Mouse (Mus musculus): ENCODE measurements at regions not wholly inside any gene's neighbourhood (a gene's known extent, or its start where the extent isn't known, plus 50 kb on each side); places are given as distances from the start of the nearest gene placed in this dataset.
"Not testable (repeated sequence)": the region's sequence is repeated elsewhere in the genome, so short reads cannot be mapped to it uniquely, and the experiment has no call there.

DNA sequence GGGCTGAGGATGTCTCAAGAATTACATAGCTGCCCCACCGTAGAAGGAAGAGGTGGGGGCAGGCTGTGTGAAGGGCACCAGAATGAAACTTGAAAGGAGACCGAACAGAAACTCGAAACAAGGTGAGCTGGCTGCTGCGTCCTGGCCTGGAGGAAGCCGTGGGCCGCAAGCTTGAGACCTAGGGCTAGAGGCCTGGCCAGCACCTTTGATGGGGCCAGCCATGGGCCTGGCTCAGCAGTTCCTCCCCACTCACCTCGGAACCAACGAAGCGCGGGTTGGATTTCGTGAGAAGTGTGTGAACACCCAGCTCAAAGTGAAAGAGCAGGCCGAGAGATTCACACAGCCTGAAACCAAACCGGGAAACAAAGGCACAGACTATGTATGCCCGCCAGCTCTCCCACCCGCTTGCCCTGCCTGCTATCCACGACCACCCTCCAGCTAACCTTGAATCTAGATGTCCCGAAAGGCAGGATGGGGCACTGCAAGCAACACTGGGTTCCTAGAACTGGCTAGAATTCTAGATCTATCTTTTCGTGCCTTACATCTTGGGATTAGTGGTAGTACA lies 306.3 kb upstream of the 3110018I06Rik start:
- no peak overlapping the region for H3K4me2 ChIP-seq (ENCODE audit: low read depth, severe bottlenecking)
- H3K9ac ChIP-seq (ENCODE audit: low read length), result no peak overlapping the region
- no peaks in the 10 kb centered on the region for H3K27me3 ChIP-seq (ENCODE audit: control insufficient read depth, insufficient read depth, low read length)
- no peak overlapping the region for H3K4me3 ChIP-seq (ENCODE audit: low read depth, low read length)
- H3K4me1 ChIP-seq (ENCODE audit: control insufficient read depth, insufficient read depth, low read length), result no peaks in the 10 kb centered on the region
- no peak overlapping the region for H3K27ac ChIP-seq (replicated peaks; ENCODE audit: low read depth, low read length)
- no peaks in the 10 kb centered on the region for H3K36me3 ChIP-seq (ENCODE audit: control insufficient read depth, insufficient read depth, low read length)
- H3K9me3 ChIP-seq (ENCODE audit: control insufficient read depth, low read length), result no peaks in the 10 kb centered on the region
- DNase-seq (ENCODE audit: low spot score) (no peak), ATAC-seq (ENCODE audit: insufficient number of reproducible peaks, low FRiP score, low TSS enrichment, low read depth) (no peak)
- WGBS, result 93% methylated on average over 18 of the region's 18 CpGs

DNA sequence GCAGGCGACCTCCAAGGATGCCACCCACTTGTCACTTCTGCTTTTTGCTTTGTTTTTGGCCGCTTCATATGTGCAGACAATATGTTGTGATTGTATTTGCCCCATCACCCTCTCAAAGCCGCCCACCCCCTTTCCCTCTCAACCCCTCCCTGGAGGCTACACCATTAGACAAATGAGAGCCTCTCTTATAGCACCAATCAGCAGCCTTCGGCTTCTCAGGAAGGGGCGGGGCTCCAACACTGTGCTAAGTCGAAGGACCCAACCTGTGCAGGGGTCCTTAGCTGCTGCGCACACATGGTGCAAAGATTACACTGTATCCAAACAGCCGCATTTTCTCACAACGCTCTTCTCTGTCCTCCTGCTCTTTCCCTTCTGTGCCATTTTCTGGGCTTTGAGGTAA lies 305.1 kb upstream of the 3110018I06Rik start:
- Histone ChIP-seq H3K9ac (ENCODE audit: low read length) (no peak overlapping the region), H3K4me3 (ENCODE audit: low read depth, low read length) (no peak overlapping the region), H3K9me3 (ENCODE audit: control insufficient read depth, low read length) (no peaks in the 10 kb centered on the region), H3K27ac (replicated peaks; ENCODE audit: low read depth, low read length) (no peak overlapping the region), H3K27me3 (ENCODE audit: control insufficient read depth, insufficient read depth, low read length) (no peaks in the 10 kb centered on the region), H3K4me1 (ENCODE audit: control insufficient read depth, insufficient read depth, low read length) (no peaks in the 10 kb centered on the region), H3K4me2 (ENCODE audit: low read depth, severe bottlenecking) (no peak overlapping the region), H3K36me3 (ENCODE audit: control insufficient read depth, insufficient read depth, low read length) (no peaks in the 10 kb centered on the region)
- 49% methylated on average over 9 of the region's 9 CpGs for WGBS
- ATAC-seq (ENCODE audit: insufficient number of reproducible peaks, low FRiP score, low TSS enrichment, low read depth), result no peak
- no peak for DNase-seq (ENCODE audit: low spot score)

GRCm38 (mm10) chr12:107184426-107184825 lies 304.0 kb upstream of the 3110018I06Rik start:
- H3K27me3 ChIP-seq (ENCODE audit: control insufficient read depth, insufficient read depth, low read length), result no peaks in the 10 kb centered on the region
- H3K4me3 ChIP-seq (ENCODE audit: low read depth, low read length), result no peak overlapping the region
- 82% methylated on average over 3 of the region's 3 CpGs for WGBS
- no peak overlapping the region for H3K4me2 ChIP-seq (ENCODE audit: low read depth, severe bottlenecking)
- DNase-seq (ENCODE audit: low spot score), result no peak
- no peaks in the 10 kb centered on the region for H3K4me1 ChIP-seq (ENCODE audit: control insufficient read depth, insufficient read depth, low read length)
- no peak overlapping the region for H3K27ac ChIP-seq (replicated peaks; ENCODE audit: low read depth, low read length)
- ATAC-seq (ENCODE audit: insufficient number of reproducible peaks, low FRiP score, low TSS enrichment, low read depth), result no peak
- H3K9me3 ChIP-seq (ENCODE audit: control insufficient read depth, low read length), result no peaks in the 10 kb centered on the region
- H3K9ac ChIP-seq (ENCODE audit: low read length), result no peak overlapping the region
- H3K36me3 ChIP-seq (ENCODE audit: control insufficient read depth, insufficient read depth, low read length), result no peaks in the 10 kb centered on the region

- Histone ChIP-seq H3K27ac (replicated peaks; ENCODE audit: low read depth, low read length) (no peak overlapping the region), H3K27me3 (ENCODE audit: control insufficient read depth, insufficient read depth, low read length) (no peaks in the 10 kb centered on the region), H3K4me3 (ENCODE audit: low read depth, low read length) (no peak overlapping the region), H3K36me3 (ENCODE audit: control insufficient read depth, insufficient read depth, low read length) (no peaks in the 10 kb centered on the region), H3K9ac (ENCODE audit: low read length) (no peak overlapping the region), H3K4me2 (ENCODE audit: low read depth, severe bottlenecking) (no peak overlapping the region), H3K9me3 (ENCODE audit: control insufficient read depth, low read length) (no peaks in the 10 kb centered on the region), H3K4me1 (ENCODE audit: control insufficient read depth, insufficient read depth, low read length) (no peaks in the 10 kb centered on the region)
- DNase-seq (ENCODE audit: low spot score), result no peak
- WGBS, result 86% methylated on average over 6 of the region's 6 CpGs
- ATAC-seq (ENCODE audit: insufficient number of reproducible peaks, low FRiP score, low TSS enrichment, low read depth), result no peak
Measured at GRCm38 (mm10) chr12:107186361-107186760, 302.1 kb upstream of the 3110018I06Rik start.

GRCm38 (mm10) chr12:107188055-107188454 lies 300.4 kb upstream of the 3110018I06Rik start:
- Histone ChIP-seq H3K9me3 (ENCODE audit: control insufficient read depth, low read length) (no peaks in the 10 kb centered on the region), H3K27me3 (ENCODE audit: control insufficient read depth, insufficient read depth, low read length) (no peaks in the 10 kb centered on the region), H3K4me3 (ENCODE audit: low read depth, low read length) (no peak overlapping the region), H3K9ac (ENCODE audit: low read length) (no peak overlapping the region), H3K36me3 (ENCODE audit: control insufficient read depth, insufficient read depth, low read length) (no peaks in the 10 kb centered on the region), H3K4me1 (ENCODE audit: control insufficient read depth, insufficient read depth, low read length) (no peaks in the 10 kb centered on the region), H3K27ac (replicated peaks; ENCODE audit: low read depth, low read length) (no peak overlapping the region), H3K4me2 (ENCODE audit: low read depth, severe bottlenecking) (no peak overlapping the region)
- DNase-seq (ENCODE audit: low spot score) (no peak), ATAC-seq (ENCODE audit: insufficient number of reproducible peaks, low FRiP score, low TSS enrichment, low read depth) (no peak)
- WGBS, result 74% methylated on average over 5 of the region's 5 CpGs

- Histone ChIP-seq H3K36me3 (ENCODE audit: control insufficient read depth, insufficient read depth, low read length) (no peaks in the 10 kb centered on the region), H3K9me3 (ENCODE audit: control insufficient read depth, low read length) (no peaks in the 10 kb centered on the region), H3K4me1 (ENCODE audit: control insufficient read depth, insufficient read depth, low read length) (no peaks in the 10 kb centered on the region), H3K9ac (ENCODE audit: low read length) (no peak overlapping the region), H3K27ac (replicated peaks; ENCODE audit: low read depth, low read length) (no peak overlapping the region), H3K4me3 (ENCODE audit: low read depth, low read length) (no peak overlapping the region), H3K27me3 (ENCODE audit: control insufficient read depth, insufficient read depth, low read length) (no peaks in the 10 kb centered on the region), H3K4me2 (ENCODE audit: low read depth, severe bottlenecking) (no peak overlapping the region)
- DNase-seq (ENCODE audit: low spot score), result no peak
- no peak for ATAC-seq (ENCODE audit: insufficient number of reproducible peaks, low FRiP score, low TSS enrichment, low read depth)
- 82% methylated on average over 2 of the region's 2 CpGs for WGBS
Measured at GRCm38 (mm10) chr12:107198389-107199018, 289.9 kb upstream of the 3110018I06Rik start.

DNA sequence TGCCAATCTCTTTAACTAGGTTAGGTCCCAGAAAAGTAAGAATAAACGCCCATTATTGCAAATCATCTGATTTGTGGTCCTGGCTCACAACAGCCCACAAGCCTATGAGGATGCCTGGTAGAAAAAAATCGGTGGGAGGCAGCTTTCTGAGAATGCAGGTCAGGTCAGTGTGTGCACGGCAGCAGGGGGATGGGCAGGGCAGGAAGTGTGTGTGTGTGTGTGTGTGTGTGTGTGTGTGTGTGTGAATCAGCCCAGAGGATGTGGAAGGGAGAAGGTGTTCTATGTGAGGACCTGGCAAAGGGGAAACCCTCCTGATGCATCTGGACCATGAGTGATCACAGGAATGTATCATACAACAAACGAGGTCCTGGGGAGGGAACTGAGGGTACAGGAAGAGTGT lies 287.5 kb upstream of the 3110018I06Rik start:
- 52% methylated on average over 4 of the region's 4 CpGs for WGBS

DNA sequence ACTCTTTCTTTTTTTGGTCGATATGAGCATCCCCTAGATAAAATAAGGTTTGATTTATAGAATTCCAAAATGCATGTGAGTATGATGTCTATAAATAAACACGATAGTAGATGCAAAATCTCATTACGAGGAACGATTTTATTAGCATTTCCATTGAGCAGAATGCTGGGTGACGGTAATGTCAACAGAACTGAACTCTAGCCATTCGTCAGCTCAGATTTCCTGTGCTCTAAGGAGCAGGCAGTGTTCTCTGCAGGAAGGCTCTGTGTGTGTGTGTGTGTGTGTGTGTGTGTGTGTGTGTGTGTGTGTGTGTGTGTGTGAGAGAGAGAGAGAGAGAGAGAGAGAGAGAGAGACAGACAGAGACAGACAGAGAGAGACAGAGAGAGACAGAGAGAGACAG lies 279.6 kb upstream of the 3110018I06Rik start:
- 60% methylated on average over 6 of the region's 6 CpGs for WGBS
- H3K27ac ChIP-seq (replicated peaks; ENCODE audit: low read depth, low read length); H3K36me3 ChIP-seq (ENCODE audit: control insufficient read depth, insufficient read depth, low read length); H3K4me2 ChIP-seq (ENCODE audit: low read depth, severe bottlenecking); ATAC-seq (ENCODE audit: insufficient number of reproducible peaks, low FRiP score, low TSS enrichment, low read depth); H3K4me3 ChIP-seq (ENCODE audit: low read depth, low read length); H3K9ac ChIP-seq (ENCODE audit: low read length); H3K4me1 ChIP-seq (ENCODE audit: control insufficient read depth, insufficient read depth, low read length); H3K27me3 ChIP-seq (ENCODE audit: control insufficient read depth, insufficient read depth, low read length); DNase-seq (ENCODE audit: low spot score); H3K9me3 ChIP-seq (ENCODE audit: control insufficient read depth, low read length): not testable (repeated sequence)

More for the DNA sequence above, 287.5 kb upstream of the 3110018I06Rik start:
- no peak overlapping the region for H3K9ac ChIP-seq (ENCODE audit: low read length)
- H3K4me1 ChIP-seq (ENCODE audit: control insufficient read depth, insufficient read depth, low read length), result no peaks in the 10 kb centered on the region
- H3K4me3 ChIP-seq (ENCODE audit: low read depth, low read length), result no peak overlapping the region
- H3K36me3 ChIP-seq (ENCODE audit: control insufficient read depth, insufficient read depth, low read length), result no peaks in the 10 kb centered on the region
- DNase-seq (ENCODE audit: low spot score), result no peak
- H3K27me3 ChIP-seq (ENCODE audit: control insufficient read depth, insufficient read depth, low read length), result no peaks in the 10 kb centered on the region
- no peak overlapping the region for H3K27ac ChIP-seq (replicated peaks; ENCODE audit: low read depth, low read length)
- H3K9me3 ChIP-seq (ENCODE audit: control insufficient read depth, low read length), result no peaks in the 10 kb centered on the region
- no peak overlapping the region for H3K4me2 ChIP-seq (ENCODE audit: low read depth, severe bottlenecking)
- ATAC-seq (ENCODE audit: insufficient number of reproducible peaks, low FRiP score, low TSS enrichment, low read depth), result no peak

GRCm38 (mm10) chr12:107212826-107213225 lies 275.6 kb upstream of the 3110018I06Rik start:
- Histone ChIP-seq H3K36me3 (ENCODE audit: control insufficient read depth, insufficient read depth, low read length) (no peaks in the 10 kb centered on the region), H3K4me1 (ENCODE audit: control insufficient read depth, insufficient read depth, low read length) (no peaks in the 10 kb centered on the region), H3K27me3 (ENCODE audit: control insufficient read depth, insufficient read depth, low read length) (no peaks in the 10 kb centered on the region), H3K4me3 (ENCODE audit: low read depth, low read length) (no peak overlapping the region), H3K9me3 (ENCODE audit: control insufficient read depth, low read length) (no peaks in the 10 kb centered on the region), H3K27ac (replicated peaks; ENCODE audit: low read depth, low read length) (no peak overlapping the region), H3K9ac (ENCODE audit: low read length) (no peak overlapping the region), H3K4me2 (ENCODE audit: low read depth, severe bottlenecking) (no peak overlapping the region)
- DNase-seq (ENCODE audit: low spot score) (no peak), ATAC-seq (ENCODE audit: insufficient number of reproducible peaks, low FRiP score, low TSS enrichment, low read depth) (no peak)
- 96% methylated on average over 10 of the region's 10 CpGs for WGBS

All from limb, embryonic 11.5 days (tissue).